Mouse (Mus musculus) cortical plate, adult 2 months (tissue): ENCODE data around the gene Tas2r143.

Experiments used
- CTCF ChIP-seq: fragments of 200-500 bp; IDR thresholded peaks from 2 replicates; pipeline ENCODE4 v1.5.1; 2011; ENCODE audit warnings: mild to moderate bottlenecking, control low read depth, low read length; ENCODE audit not compliant: insufficient read depth; ENCODE audit errors: extremely low read depth
- POLR2A ChIP-seq: fragments of 200-500 bp; IDR thresholded peaks from 2 replicates; pipeline ENCODE4 v1.6.1; 2011; ENCODE audit warnings: mild to moderate bottlenecking, low read length, control low read depth; ENCODE audit not compliant: insufficient read depth; ENCODE audit errors: extremely low read depth

- TF ChIP-seq CTCF (no peak), POLR2A (no peak)
Observed at GRCm38 (mm10) chr6:42435490-42435889, 35.5 kb downstream of the Tas2r143 start.
